25 mouse cellular contexts compared by ENCODE assay signal in genomic region chr13:40863006-40863405, GRCm38 (mm10).
"Had no signal": no experiment of that assay in that cellular context is flagged by ENCODE, and none has a peak within 500 bp of the region (broad histone marks: within the 10 kb centered on the region; RNA-seq: fewer than 3 reads in every experiment).

No protein-coding gene starts in this region.

- ATAC-seq: hindbrain, postnatal 0 days had no signal

- H3K27ac ChIP-seq: heart, adult 2 months; heart, embryonic 13.5 days; heart, embryonic 15.5 days; hindbrain, embryonic 13.5 days; hindbrain, embryonic 15.5 days; hindbrain, postnatal 0 days; kidney, embryonic 15.5 days; kidney, postnatal 0 days; limb, embryonic 13.5 days; limb, embryonic 15.5 days; liver, embryonic 13.5 days; liver, embryonic 15.5 days had no signal

- H3K9me3 ChIP-seq: heart, embryonic 13.5 days; heart, embryonic 15.5 days; hindbrain, embryonic 13.5 days; hindbrain, embryonic 15.5 days; kidney, embryonic 15.5 days; limb, embryonic 13.5 days; limb, embryonic 15.5 days; liver, embryonic 13.5 days; liver, embryonic 15.5 days had no signal

- H3K36me3 ChIP-seq: heart, embryonic 13.5 days; heart, embryonic 15.5 days; hindbrain, embryonic 13.5 days; hindbrain, embryonic 15.5 days; kidney, embryonic 15.5 days; limb, embryonic 13.5 days; limb, embryonic 15.5 days; liver, embryonic 13.5 days; liver, embryonic 15.5 days had no signal

- H3K4me3 ChIP-seq: heart, adult 2 months; heart, embryonic 13.5 days; heart, embryonic 15.5 days; hindbrain, embryonic 13.5 days; hindbrain, embryonic 15.5 days; kidney, embryonic 15.5 days; limb, embryonic 13.5 days; limb, embryonic 15.5 days; liver, embryonic 13.5 days; liver, embryonic 15.5 days had no signal

- H3K4me2 ChIP-seq: heart, embryonic 11.5 days; heart, embryonic 13.5 days; heart, embryonic 15.5 days; hindbrain, embryonic 13.5 days; hindbrain, embryonic 15.5 days; kidney, embryonic 15.5 days; limb, embryonic 13.5 days; limb, embryonic 15.5 days; liver, embryonic 13.5 days; liver, embryonic 15.5 days had no signal

- H3K4me1 ChIP-seq: hindbrain, embryonic 13.5 days; hindbrain, embryonic 15.5 days; liver, embryonic 13.5 days had no signal

- H3K9ac ChIP-seq: heart, embryonic 13.5 days; heart, embryonic 15.5 days; hindbrain, embryonic 13.5 days; hindbrain, embryonic 15.5 days; kidney, embryonic 15.5 days; limb, embryonic 13.5 days; limb, embryonic 15.5 days; liver, embryonic 13.5 days; liver, embryonic 15.5 days had no signal

- H3K27me3 ChIP-seq: heart, embryonic 13.5 days; heart, embryonic 15.5 days; hindbrain, embryonic 13.5 days; hindbrain, embryonic 15.5 days; kidney, embryonic 15.5 days; limb, embryonic 13.5 days; limb, embryonic 15.5 days; liver, embryonic 13.5 days; liver, embryonic 15.5 days had no signal

- DNase-seq: gastrocnemius, postnatal 14 days; gastrocnemius, postnatal 36 days; heart, adult 11 months; heart, adult 2 months; heart, postnatal 14 days; heart, postnatal 36 days; kidney, adult 11 months; kidney, adult 8-10 months; kidney, postnatal 14 days; kidney, postnatal 36 days; layer of hippocampus, adult 9-11 months; layer of hippocampus, postnatal 36 days; left cerebral cortex, postnatal 4 days; liver, embryonic 13.5 days had no signal
